Mouse (Mus musculus) liver, embryonic 14.5 days (tissue): ENCODE results near the gene Adamts6. TPM values are rescaled to one million over a fixed set of nuclear protein-coding genes. Genes with fewer than 3 reads are reported as not detected.

Experiments used
- ATAC-seq: fragments of 200-750 bp; cut with Nextera tagmentation; 2 replicates; pipeline ENCODE4 v1.8.0; 2017; ENCODE audit warnings: moderate number of reproducible peaks, mild to moderate bottlenecking, moderate library complexity; ENCODE audit not compliant: insufficient read depth
- DNase-seq, 3 experiments: peaks; one replicate each; pipeline ENCODE4 v3.0.0-alpha.2; 2012 to 2013; ENCODE audit warnings: low read depth in 3 of 3, low spot score in 3 of 3
- H3K27ac ChIP-seq: fragments of 300-500 bp; sonication (generic); 2 replicates; pipeline ENCODE4 v1.5.1; 2014; ENCODE audit warnings: moderate library complexity, mild to moderate bottlenecking, control low read depth, inconsistent platforms
- H3K27me3 ChIP-seq: fragments of 300-500 bp; sonication (generic); 2 replicates; pipeline ENCODE4 v1.6.1; 2014; ENCODE audit warnings: mild to moderate bottlenecking, low read length, moderate library complexity; ENCODE audit not compliant: control insufficient read depth, insufficient read depth
- H3K36me3 ChIP-seq: fragments of 300-500 bp; sonication (generic); replicated peaks from 2 replicates; pipeline ENCODE4 v1.6.1; 2014; ENCODE audit warnings: low read depth; ENCODE audit not compliant: control insufficient read depth, insufficient read depth
- H3K4me1 ChIP-seq, 2 experiments: fragments of 200-500 bp in 1 of 2; fragments of 300-500 bp in 1 of 2; sonication (generic) in 1 of 2; replicated peaks; 2 replicates each; pipeline ENCODE4 v1.6.1; 2012 to 2014; ENCODE audit warnings: antibody characterized with exemption in 1 of 2, inconsistent platforms in 1 of 2, low read length in 1 of 2; ENCODE audit not compliant: control insufficient read depth in 2 of 2, insufficient read depth in 2 of 2
- H3K4me2 ChIP-seq: fragments of 300-500 bp; sonication (generic); 2 replicates; pipeline ENCODE4 v1.6.1; 2014; ENCODE audit warnings: low read depth, mild to moderate bottlenecking, control low read depth, moderate library complexity
- H3K4me3 ChIP-seq, 2 experiments: fragments of 200-500 bp in 1 of 2; fragments of 300-500 bp in 1 of 2; sonication (generic) in 1 of 2; 2 replicates each; pipeline ENCODE4 v1.5.1; 2012 to 2014; ENCODE audit warnings: low read depth in 2 of 2, low read length in 2 of 2, mild to moderate bottlenecking in 2 of 2, control low read depth in 1 of 2, inconsistent platforms in 1 of 2, moderate library complexity in 1 of 2; ENCODE audit not compliant: insufficient read depth in 1 of 2
- H3K9ac ChIP-seq: fragments of 300-500 bp; sonication (generic); replicated peaks from 2 replicates; pipeline ENCODE4 v1.6.1; 2014; ENCODE audit warnings: mild to moderate bottlenecking, control low read depth, moderate library complexity
- H3K9me3 ChIP-seq: fragments of 300-500 bp; sonication (generic); 2 replicates; pipeline ENCODE4 v1.6.1; 2016; ENCODE audit warnings: low read length, mixed read lengths; ENCODE audit not compliant: control insufficient read depth
- CTCF ChIP-seq: IDR thresholded peaks from 2 replicates; pipeline ENCODE4 v1.5.1; 2016; ENCODE audit warnings: antibody characterized with exemption, low read depth, control low read depth
- EP300 ChIP-seq: IDR thresholded peaks from 2 replicates; pipeline ENCODE4 v1.6.1; 2016; ENCODE audit warnings: antibody characterized with exemption, low read depth
- WGBS: fragments of 180-500 bp; shearing (Covaris S2); extraction: QIAGEN DNeasy Blood & Tissue Kit; methylation state at CpG from one replicate; pipeline ENCODE4 v1.1.7; 2014; ENCODE audit not compliant: insufficient replicate concordance; 5-methylcytosine and 5-hydroxymethylcytosine counted together
- polyA plus RNA-seq, 2 experiments: library from polyadenylated mRNA; depleted of rRNA in 1 of 2; stranded (reverse) in 1 of 2; unstranded in 1 of 2; fragments of >200 nt; fragmentation: Nextera tagmentation in 1 of 2; extraction: Ambion mirVana in 1 of 2; gene quantifications; 2 replicates each; pipeline versions ENCODE4 v1.2.1 to v1.2.3; 2012 to 2014

The Adamts6 gene
- polyA plus RNA-seq, 2 experiments: 0.08 to 0.35 TPM

- H3K36me3 ChIP-seq: no peaks in the 10 kb centered on the region
- no peak overlapping the region for H3K27ac ChIP-seq
- no peak overlapping the region for H3K4me2 ChIP-seq
- no peaks in the 10 kb centered on the region for H3K9me3 ChIP-seq
- H3K4me3 ChIP-seq: no peak overlapping the region
- 78% methylated on average over 12 of the region's 12 CpGs for WGBS
- no peaks in the 10 kb centered on the region for H3K4me1 ChIP-seq
- DNase-seq: no peak
- no peaks in the 10 kb centered on the region for H3K27me3 ChIP-seq
- H3K9ac ChIP-seq: no peak overlapping the region
- ATAC-seq: no peak
- no peak for TF ChIP-seq CTCF
- TF ChIP-seq EP300: no peak
These were observed 195.6 kb downstream of the Adamts6 start for GRCm38 (mm10) chr13:104483111-104483722.

- Histone ChIP-seq H3K4me2 (no peak overlapping the region), H3K4me3 (no peak overlapping the region), H3K36me3 (no peaks in the 10 kb centered on the region), H3K9me3 (no peaks in the 10 kb centered on the region), H3K27me3 (no peaks in the 10 kb centered on the region), H3K27ac (no peak overlapping the region), H3K4me1 (no peaks in the 10 kb centered on the region), H3K9ac (no peak overlapping the region)
- ATAC-seq (no peak), DNase-seq (no peak)
- 60% methylated on average over 4 of the region's 4 CpGs for WGBS
- TF ChIP-seq CTCF: no peak
- TF ChIP-seq EP300: no peak
These were observed 203.6 kb downstream of the Adamts6 start for GRCm38 (mm10) chr13:104491046-104491811.

GRCm38 (mm10) chr13:104493466-104493993 is 205.9 kb downstream of the Adamts6 start:
- DNase-seq (no peak), ATAC-seq (no peak)
- H3K27ac ChIP-seq: no peak overlapping the region
- no peak overlapping the region for H3K4me2 ChIP-seq
- 42% methylated on average over 8 of the region's 8 CpGs for WGBS
- H3K9ac ChIP-seq: no peak overlapping the region
- TF ChIP-seq EP300 (no peak), CTCF (no peak)
- no peaks in the 10 kb centered on the region for H3K36me3 ChIP-seq
- H3K4me1 ChIP-seq: no peaks in the 10 kb centered on the region
- H3K4me3 ChIP-seq: no peak overlapping the region
- H3K9me3 ChIP-seq: no peaks in the 10 kb centered on the region
- H3K27me3 ChIP-seq: no peaks in the 10 kb centered on the region

DNA sequence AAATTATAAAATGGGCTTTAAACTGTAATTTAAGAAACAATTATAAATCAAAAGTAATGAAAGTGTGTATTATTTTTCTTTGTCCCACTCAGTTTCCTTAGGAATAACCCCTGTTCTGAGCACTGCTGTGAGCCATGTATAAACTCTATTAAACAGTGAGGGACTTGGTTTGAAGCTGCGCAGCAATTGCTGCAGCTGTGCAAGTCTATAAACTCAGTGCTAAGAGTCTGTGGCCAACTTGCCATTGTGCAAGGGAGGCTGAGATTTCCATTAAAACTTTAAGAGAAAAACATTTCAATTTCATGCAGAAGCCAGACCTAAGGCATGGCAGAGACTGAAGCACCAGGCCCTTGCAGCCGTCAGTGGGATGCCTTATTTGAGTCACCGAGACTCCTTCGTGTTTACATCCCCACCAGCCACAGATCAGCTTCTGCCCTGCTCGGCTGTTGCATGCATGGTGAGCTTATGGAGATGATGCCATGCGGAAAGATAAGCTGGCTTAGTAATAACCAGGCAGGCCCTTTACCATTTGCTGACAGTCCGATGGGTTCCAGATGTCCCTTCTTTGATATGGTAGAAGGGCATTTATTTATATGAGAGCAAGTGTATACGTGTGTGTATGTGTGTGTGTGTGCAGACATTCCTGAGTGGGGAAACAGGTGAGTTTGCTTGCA is 206.7 kb downstream of the Adamts6 start:
- Histone ChIP-seq H3K4me2 (no peak overlapping the region), H3K4me1 (no peaks in the 10 kb centered on the region), H3K9me3 (no peaks in the 10 kb centered on the region), H3K36me3 (no peaks in the 10 kb centered on the region), H3K27ac (no peak overlapping the region), H3K27me3 (no peaks in the 10 kb centered on the region), H3K9ac (no peak overlapping the region), H3K4me3 (no peak overlapping the region)
- TF ChIP-seq EP300 (no peak), CTCF (no peak)
- DNase-seq: no peak
- ATAC-seq: no peak
- WGBS: 81% methylated on average over 8 of the region's 8 CpGs

- no peaks in the 10 kb centered on the region for H3K9me3 ChIP-seq
- H3K4me2 ChIP-seq: no peak overlapping the region
- no peak for TF ChIP-seq CTCF
- no peak for TF ChIP-seq EP300
- DNase-seq (no peak), ATAC-seq (no peak)
- H3K27me3 ChIP-seq: no peaks in the 10 kb centered on the region
- H3K27ac ChIP-seq: no peak overlapping the region
- 64% methylated on average over 3 of the region's 3 CpGs for WGBS
- H3K36me3 ChIP-seq: no peaks in the 10 kb centered on the region
- H3K9ac ChIP-seq: no peak overlapping the region
- no peaks in the 10 kb centered on the region for H3K4me1 ChIP-seq
- H3K4me3 ChIP-seq: no peak overlapping the region
These were observed 210.0 kb downstream of the Adamts6 start for GRCm38 (mm10) chr13:104497592-104497991.
